Mouse (Mus musculus) lung, embryonic 14.5 days (tissue): ENCODE measurements around the gene Efna3. TPM values are rescaled to one million over a fixed set of nuclear protein-coding genes. Genes with fewer than 3 reads are reported as not detected.

Experiments used
- ATAC-seq: fragments of 200-750 bp; cut with Nextera tagmentation; 2 replicates; pipeline ENCODE4 v1.8.0; 2017; ENCODE audit warnings: mild to moderate bottlenecking, moderate TSS enrichment, moderate library complexity; ENCODE audit not compliant: insufficient read depth
- DNase-seq: peaks from one replicate; pipeline ENCODE4 v3.0.0-alpha.2; 2015
- H3K27ac ChIP-seq: fragments of 300-500 bp; sonication (generic); 2 replicates; pipeline ENCODE4 v1.5.1; 2014; ENCODE audit warnings: low read depth, mild to moderate bottlenecking, moderate library complexity
- H3K27me3 ChIP-seq: fragments of 300-500 bp; sonication (generic); 2 replicates; pipeline ENCODE4 v1.6.1; 2014; ENCODE audit warnings: low read length, control low read depth; ENCODE audit not compliant: insufficient read depth
- H3K36me3 ChIP-seq: fragments of 300-500 bp; sonication (generic); 2 replicates; pipeline ENCODE4 v1.6.1; 2014; ENCODE audit warnings: control low read depth; ENCODE audit not compliant: insufficient read depth
- H3K4me1 ChIP-seq: fragments of 300-500 bp; sonication (generic); 2 replicates; pipeline ENCODE4 v1.6.1; 2014; ENCODE audit warnings: antibody characterized with exemption, control low read depth; ENCODE audit not compliant: insufficient read depth
- H3K4me2 ChIP-seq: fragments of 300-500 bp; sonication (generic); 2 replicates; pipeline ENCODE4 v1.6.1; 2014; ENCODE audit warnings: mild to moderate bottlenecking
- H3K4me3 ChIP-seq: fragments of 300-500 bp; sonication (generic); 2 replicates; pipeline ENCODE4 v1.5.1; 2014; ENCODE audit warnings: low read depth, low read length
- H3K9ac ChIP-seq: fragments of 300-500 bp; sonication (generic); 2 replicates; pipeline ENCODE4 v1.6.1; 2014
- H3K9me3 ChIP-seq: fragments of 300-500 bp; sonication (generic); 2 replicates; pipeline ENCODE4 v1.6.1; 2016; ENCODE audit warnings: low read depth, low read length, control low read depth
- CTCF ChIP-seq: IDR thresholded peaks from 2 replicates; pipeline ENCODE4 v1.5.1; 2016; ENCODE audit warnings: antibody characterized with exemption, low read depth
- WGBS: fragments of 180-500 bp; shearing (Covaris S2); extraction: QIAGEN DNeasy Blood & Tissue Kit; methylation state at CpG from one replicate; pipeline ENCODE4 v1.1.7; 2014; 5-methylcytosine and 5-hydroxymethylcytosine counted together
- polyA plus RNA-seq: library from polyadenylated mRNA; unstranded; fragments of >200 nt; fragmentation: Nextera tagmentation; extraction: Ambion mirVana; gene quantifications from 2 replicates; pipeline ENCODE4 v1.2.1, GENCODE M21; 2014

The Efna3 gene
- polyA plus RNA-seq, 1 experiment from 2014 or later, result 4.7 TPM

- Histone ChIP-seq H3K9ac (no peak overlapping the region), H3K27me3 (no peaks in the 10 kb centered on the region), H3K36me3 (no peaks in the 10 kb centered on the region), H3K4me1 (no peaks in the 10 kb centered on the region), H3K27ac (no peak overlapping the region), H3K9me3 (no peaks in the 10 kb centered on the region), H3K4me2 (0 out of 2 replicates have a peak overlapping the region, but pooled peaks have one; percentile 52), H3K4me3 (no peak overlapping the region)
- DNase-seq, result no peak
- TF ChIP-seq CTCF, result no peak
- 77% methylated on average over 6 of the region's 6 CpGs for WGBS
- no peak for ATAC-seq
Observed at GRCm38 (mm10) chr3:89298908-89299307, 23.9 kb downstream of the Efna3 start.

GRCm38 (mm10) chr3:89296761-89297396 lies 25.9 kb downstream of the Efna3 start:
- no peak for TF ChIP-seq CTCF
- no peak overlapping the region for H3K27ac ChIP-seq
- H3K9ac ChIP-seq, result no peak overlapping the region
- no peaks in the 10 kb centered on the region for H3K9me3 ChIP-seq
- 74% methylated on average over 11 of the region's 11 CpGs for WGBS
- no peaks in the 10 kb centered on the region for H3K4me1 ChIP-seq
- DNase-seq, result peak; percentile 30
- no peaks in the 10 kb centered on the region for H3K27me3 ChIP-seq
- ATAC-seq, result no peak
- no peaks in the 10 kb centered on the region for H3K36me3 ChIP-seq
- H3K4me3 ChIP-seq, result no peak overlapping the region
- no peak overlapping the region for H3K4me2 ChIP-seq

GRCm38 (mm10) chr3:89295685-89296230 lies 27.0 kb downstream of the Efna3 start:
- 81% methylated on average over 8 of the region's 8 CpGs for WGBS
- ATAC-seq, result no peak
- no peaks in the 10 kb centered on the region for H3K27me3 ChIP-seq
- no peaks in the 10 kb centered on the region for H3K36me3 ChIP-seq
- DNase-seq, result no peak
- H3K4me1 ChIP-seq, result no peaks in the 10 kb centered on the region
- H3K9me3 ChIP-seq, result no peaks in the 10 kb centered on the region
- TF ChIP-seq CTCF, result no peak
- H3K9ac ChIP-seq, result no peak overlapping the region
- no peak overlapping the region for H3K27ac ChIP-seq
- no peak overlapping the region for H3K4me3 ChIP-seq
- H3K4me2 ChIP-seq, result no peak overlapping the region

- DNase-seq (no peak), ATAC-seq (no peak)
- WGBS, result 63% methylated on average over 5 of the region's 5 CpGs
- TF ChIP-seq CTCF, result no peak
- H3K9me3 ChIP-seq, result no peaks in the 10 kb centered on the region
- no peak overlapping the region for H3K4me2 ChIP-seq
- H3K27ac ChIP-seq, result no peak overlapping the region
- no peak overlapping the region for H3K4me3 ChIP-seq
- no peaks in the 10 kb centered on the region for H3K27me3 ChIP-seq
- H3K9ac ChIP-seq, result no peak overlapping the region
- H3K36me3 ChIP-seq, result no peaks in the 10 kb centered on the region
- no peaks in the 10 kb centered on the region for H3K4me1 ChIP-seq
Observed at GRCm38 (mm10) chr3:89294195-89294594, 28.6 kb downstream of the Efna3 start.

DNA sequence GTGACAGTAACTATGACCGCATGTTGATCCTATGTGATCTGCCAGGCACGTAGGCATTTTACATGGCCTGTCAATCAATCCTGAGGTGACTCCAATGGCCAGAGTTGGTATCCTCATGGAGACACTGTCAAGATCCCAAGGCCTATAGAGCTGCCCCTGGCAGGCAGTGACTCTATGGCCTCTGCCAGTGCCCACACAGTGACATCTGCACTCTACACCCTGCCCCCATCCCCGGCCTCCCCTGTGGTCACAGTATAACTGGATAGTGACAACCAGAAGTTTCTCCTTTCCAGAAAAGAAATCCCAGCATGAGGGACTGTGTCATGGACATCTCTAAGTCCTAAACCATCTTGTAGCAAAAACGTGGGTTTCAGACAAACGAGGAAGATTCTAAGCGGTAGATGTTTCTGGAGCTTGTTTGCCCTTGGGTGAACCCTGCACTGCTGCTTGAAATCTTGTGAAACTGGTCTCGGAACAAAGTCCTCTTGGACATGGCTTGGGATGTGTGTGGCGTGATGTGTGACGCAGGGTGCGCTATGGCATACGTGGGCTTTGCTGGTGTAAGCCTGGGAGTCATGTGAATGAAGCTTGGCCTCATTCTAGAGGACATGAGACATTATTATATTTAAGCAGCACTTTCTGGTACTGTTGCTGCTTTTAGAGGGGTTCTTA lies 29.4 kb downstream of the Efna3 start:
- Histone ChIP-seq H3K36me3 (no peaks in the 10 kb centered on the region), H3K27me3 (no peaks in the 10 kb centered on the region), H3K4me2 (no peak overlapping the region), H3K9ac (no peak overlapping the region), H3K4me1 (no peaks in the 10 kb centered on the region), H3K9me3 (no peaks in the 10 kb centered on the region), H3K27ac (no peak overlapping the region), H3K4me3 (no peak overlapping the region)
- WGBS, result 82% methylated on average over 11 of the region's 11 CpGs
- no peak for DNase-seq
- ATAC-seq, result no peak
- TF ChIP-seq CTCF, result no peak

- no peak for DNase-seq
Observed at GRCm38 (mm10) chr3:89292303-89292702, 30.5 kb downstream of the Efna3 start.

DNA sequence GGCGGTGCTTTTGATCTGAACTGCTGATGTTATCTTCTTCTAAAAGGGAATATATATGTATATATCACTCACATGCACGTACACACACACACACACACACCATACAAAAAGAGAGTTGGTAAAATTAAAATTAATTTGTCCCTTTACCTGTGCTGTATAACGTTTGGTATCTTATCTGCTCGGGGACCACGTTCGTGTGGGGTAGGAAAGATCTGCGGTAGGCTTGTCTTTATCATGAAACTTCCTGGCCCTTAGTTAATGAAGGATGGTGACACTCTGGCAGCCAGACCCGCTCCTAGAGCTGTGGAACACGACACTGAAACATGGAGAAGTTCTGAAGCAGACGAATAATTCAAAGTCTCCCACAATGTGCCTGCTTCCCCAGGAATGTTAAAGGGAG lies 30.9 kb downstream of the Efna3 start:
- no peak overlapping the region for H3K9ac ChIP-seq
- no peaks in the 10 kb centered on the region for H3K9me3 ChIP-seq
- H3K27ac ChIP-seq, result no peak overlapping the region
- no peaks in the 10 kb centered on the region for H3K27me3 ChIP-seq
- no peak overlapping the region for H3K4me3 ChIP-seq
- DNase-seq (no peak), ATAC-seq (no peak)
- 48% methylated on average over 10 of the region's 10 CpGs for WGBS
- H3K4me2 ChIP-seq, result no peak overlapping the region
- no peaks in the 10 kb centered on the region for H3K4me1 ChIP-seq
- H3K36me3 ChIP-seq, result no peaks in the 10 kb centered on the region
- no peak for TF ChIP-seq CTCF

More at GRCm38 (mm10) chr3:89292303-89292702, 30.5 kb downstream of the Efna3 start:
- Histone ChIP-seq H3K27ac (no peak overlapping the region), H3K27me3 (no peaks in the 10 kb centered on the region), H3K4me1 (no peaks in the 10 kb centered on the region), H3K9me3 (no peaks in the 10 kb centered on the region), H3K9ac (no peak overlapping the region), H3K36me3 (no peaks in the 10 kb centered on the region), H3K4me3 (no peak overlapping the region), H3K4me2 (no peak overlapping the region)
- 63% methylated on average over 5 of the region's 5 CpGs for WGBS
- ATAC-seq, result no peak
- TF ChIP-seq CTCF, result no peak
